Mouse (Mus musculus) neural tube, embryonic 10.5 days (tissue): Measurements from ENCODE around the gene Tmem59l.
"Not testable (repeated sequence)": the region's sequence is repeated elsewhere in the genome, so short reads cannot be mapped to it uniquely, and the experiment has no call there.

ENCODE experiments used
- DNase-seq: peaks from one replicate; pipeline ENCODE4 v3.0.0-alpha.2; 2017; ENCODE audit warnings: low spot score; ENCODE audit errors: extremely low spot score

Gene Tmem59l

GRCm38 (mm10) chr8:70486941-70487520, at the start of gene Tmem59l:
Gene Tmem59l, minus strand, starts transcription at chr8:70487358.
- peak; percentile 37 for DNase-seq

- no peak for DNase-seq
Measured at GRCm38 (mm10) chr8:70535701-70536100, 48.5 kb upstream of the Tmem59l start.

GRCm38 (mm10) chr8:70535221-70535620, 48.1 kb upstream of the Tmem59l start:
- DNase-seq, result no peak

GRCm38 (mm10) chr8:70534281-70534680, 47.1 kb upstream of the Tmem59l start:
- DNase-seq, result no peak

GRCm38 (mm10) chr8:70530314-70530713, 43.2 kb upstream of the Tmem59l start:
- no peak for DNase-seq

GRCm38 (mm10) chr8:70529741-70530161, 42.6 kb upstream of the Tmem59l start:
- no peak for DNase-seq

- DNase-seq, result no peak
Measured at GRCm38 (mm10) chr8:70529299-70529698, 42.1 kb upstream of the Tmem59l start.

- no peak for DNase-seq
Measured at GRCm38 (mm10) chr8:70528182-70528797, 41.1 kb upstream of the Tmem59l start.

GRCm38 (mm10) chr8:70527512-70528181, 40.5 kb upstream of the Tmem59l start, which contains the start of the genes Fkbp8 and Kxd1:
Gene Fkbp8, plus strand, starts transcription at chr8:70527724.
Gene Kxd1, minus strand, starts transcription at chr8:70527956.
- DNase-seq, result peak; percentile 99

- no peak for DNase-seq
Measured at GRCm38 (mm10) chr8:70527111-70527511, 40.0 kb upstream of the Tmem59l start.

GRCm38 (mm10) chr8:70522592-70523403, 35.6 kb upstream of the Tmem59l start:
- DNase-seq, result peak; percentile 94

GRCm38 (mm10) chr8:70519606-70520005, 32.4 kb upstream of the Tmem59l start:
- no peak for DNase-seq

GRCm38 (mm10) chr8:70519043-70519442, 31.9 kb upstream of the Tmem59l start:
- DNase-seq, result no peak

GRCm38 (mm10) chr8:70517940-70518643, 30.9 kb upstream of the Tmem59l start:
- no peak for DNase-seq

- DNase-seq, result no peak
Measured at GRCm38 (mm10) chr8:70513441-70513840, 26.3 kb upstream of the Tmem59l start.

- no peak for DNase-seq
Measured at GRCm38 (mm10) chr8:70512253-70512903, 25.2 kb upstream of the Tmem59l start.

- DNase-seq, result no peak
Measured at GRCm38 (mm10) chr8:70511770-70512169, 24.6 kb upstream of the Tmem59l start.

GRCm38 (mm10) chr8:70511174-70511573, 24.0 kb upstream of the Tmem59l start:
- DNase-seq, result not testable (repeated sequence)

- peak; percentile 96 for DNase-seq
Measured at GRCm38 (mm10) chr8:70510228-70510915, 23.2 kb upstream of the Tmem59l start, which contains the start of gene Uba52. Gene Uba52, minus strand, starts transcription at chr8:70510801.
